Mouse (Mus musculus): ENCODE data around the gene Tenm2.

DNA sequence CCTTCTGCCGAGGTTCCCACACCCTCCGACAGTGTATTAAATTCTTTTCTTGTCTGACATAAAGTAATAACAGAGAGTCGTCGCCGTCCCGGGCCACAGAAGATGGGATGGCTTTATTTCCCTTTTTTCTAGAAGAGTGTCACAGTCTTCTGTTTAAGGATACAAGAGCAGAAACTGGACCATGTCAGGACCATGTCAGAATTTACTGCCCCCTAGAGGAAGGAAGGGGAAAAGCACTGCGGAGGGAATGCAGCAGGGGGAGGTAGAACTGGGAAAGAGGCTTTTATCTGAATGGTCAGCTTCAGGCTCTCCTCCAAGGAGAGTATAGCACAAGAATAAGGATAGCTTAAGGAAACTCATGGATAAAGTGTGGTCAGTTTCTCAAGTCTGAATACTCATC is 745.7 kb downstream of the Tenm2 start:
- TF ChIP-seq CTCF (IDR thresholded peaks at IDR 0.05) = peak; percentile 72
- TF ChIP-seq EP300 (IDR thresholded peaks at IDR 0.05) = no peak

Data from lung, postnatal 0 days (tissue).